30 mouse cellular contexts compared by ENCODE assay signal in genomic region chr6:56789336-56789735, GRCm38 (mm10). TPM values are rescaled to one million over a fixed set of nuclear protein-coding genes. Genes with fewer than 3 reads are reported as not detected.
DNase-seq lines count a peak whose midpoint lies in the region; ATAC-seq and TF ChIP-seq lines count a peak whose summit lies in the region.
"Had no signal": no experiment of that assay in that cellular context is flagged by ENCODE, and none has a peak within 500 bp of the region (broad histone marks: within the 10 kb centered on the region; RNA-seq: fewer than 3 reads in every experiment).

No protein-coding gene starts in this region.

- H3K4me1 ChIP-seq in heart, postnatal 0 days (ENCODE audit: control insufficient read depth, insufficient read depth) = peaks cover 15% of the 10 kb centered on the region
- peaks cover 2% of the 10 kb centered on the region; the same call in 1 of the 2 replicates for H3K4me1 ChIP-seq in heart, embryonic 10.5 days
- peaks cover 23 to 26% of the 10 kb centered on the region in 2 experiments for H3K4me1 ChIP-seq in liver, embryonic 14.5 days (replicated peaks; ENCODE audit: control insufficient read depth in 2 of 2, insufficient read depth in 2 of 2, low read length in 1 of 2)
- H3K4me1 ChIP-seq in small intestine, adult 2 months (ENCODE audit: control insufficient read depth, insufficient read depth, insufficient read length, low read length) = peaks cover 18% of the 10 kb centered on the region; the same call in 1 of the 2 replicates
- H3K4me1 ChIP-seq: midbrain, embryonic 10.5 days had no signal

- no peak for DNase-seq in heart, postnatal 0 days (ENCODE audit: low spot score)
- DNase-seq in heart, embryonic 10.5 days (ENCODE audit: low spot score) = no peak
- peak in 1 of 3 experiments; percentile 11 for DNase-seq in liver, embryonic 14.5 days (ENCODE audit: low read depth in 3 of 3, low spot score in 3 of 3)
- DNase-seq in left cerebral cortex, adult 9 months (ENCODE audit: low spot score in 2 of 2) = no peak
- no peak for DNase-seq in layer of hippocampus, adult 9-11 months
- DNase-seq: adrenal gland, postnatal 14 days; cerebellum, adult 18-20 months; cerebellum, postnatal 10 days; gastrocnemius, postnatal 25 days; heart, adult 18-20 months; heart, postnatal 14 days; kidney, adult 8-10 months; kidney, postnatal 4 days; left cerebral cortex, postnatal 4 days; lung, adult 2 months; lung, postnatal 10 days; right cerebral cortex, postnatal 4 days; thymus, adult 2 months; thymus, postnatal 36 days had no signal

- H3K4me3 ChIP-seq in heart, postnatal 0 days (ENCODE audit: low read depth, low read length) = no peak overlapping the region
- H3K4me3 ChIP-seq in heart, embryonic 10.5 days = no peak overlapping the region
- no peak overlapping the region for H3K4me3 ChIP-seq in liver, embryonic 14.5 days (ENCODE audit: insufficient read depth in 1 of 2, low read depth in 2 of 2, low read length in 2 of 2)
- H3K4me3 ChIP-seq in small intestine, adult 2 months (ENCODE audit: low read depth, low read length) = no peak overlapping the region
- H3K4me3 ChIP-seq: forebrain, embryonic 13.5 days; heart, embryonic 13.5 days; hindbrain, embryonic 10.5 days; hindbrain, embryonic 15.5 days; midbrain, embryonic 10.5 days; midbrain, embryonic 15.5 days had no signal

- TF ChIP-seq EP300 in heart, postnatal 0 days (IDR thresholded peaks at IDR 0.05; ENCODE audit: low read depth) = no peak
- TF ChIP-seq EP300 in liver, embryonic 14.5 days (IDR thresholded peaks at IDR 0.05; ENCODE audit: low read depth) = peak; percentile 62

- H3K9me3 ChIP-seq in heart, postnatal 0 days (replicated peaks; ENCODE audit: control insufficient read depth, low read length) = no peaks in the 10 kb centered on the region
- no peaks in the 10 kb centered on the region for H3K9me3 ChIP-seq in heart, embryonic 10.5 days
- no peaks in the 10 kb centered on the region for H3K9me3 ChIP-seq in liver, embryonic 14.5 days (ENCODE audit: control insufficient read depth, low read length)
- H3K9me3 ChIP-seq: forebrain, embryonic 13.5 days; heart, embryonic 13.5 days; hindbrain, embryonic 10.5 days; hindbrain, embryonic 15.5 days; midbrain, embryonic 15.5 days had no signal

- TF ChIP-seq CTCF in heart, postnatal 0 days (IDR thresholded peaks at IDR 0.05; ENCODE audit: low read depth) = no peak
- no peak for TF ChIP-seq CTCF in liver, embryonic 14.5 days (IDR thresholded peaks at IDR 0.05; ENCODE audit: low read depth)
- TF ChIP-seq CTCF in small intestine, adult 2 months (IDR thresholded peaks at IDR 0.05; ENCODE audit: extremely low read depth, insufficient read length, insufficient replicate concordance, low read depth, low read length) = no peak

- H3K9ac ChIP-seq in heart, postnatal 0 days (replicated peaks; ENCODE audit: low read depth, low read length) = no peak overlapping the region
- H3K9ac ChIP-seq in liver, embryonic 14.5 days (replicated peaks) = no peak overlapping the region
- H3K9ac ChIP-seq: forebrain, embryonic 13.5 days; heart, embryonic 13.5 days; hindbrain, embryonic 15.5 days; midbrain, embryonic 15.5 days had no signal

- H3K36me3 ChIP-seq in heart, postnatal 0 days (replicated peaks; ENCODE audit: control insufficient read depth, insufficient read depth, low read length) = peaks cover 17% of the 10 kb centered on the region
- H3K36me3 ChIP-seq in heart, embryonic 10.5 days = peaks cover 33% of the 10 kb centered on the region
- H3K36me3 ChIP-seq in liver, embryonic 14.5 days (replicated peaks; ENCODE audit: control insufficient read depth, insufficient read depth, low read depth) = peaks cover 23% of the 10 kb centered on the region
- peaks cover 4% of the 10 kb centered on the region; the same call in 1 of the 2 replicates for H3K36me3 ChIP-seq in small intestine, adult 2 months (ENCODE audit: control insufficient read depth, insufficient read depth, low read length)

- TF ChIP-seq POLR2A in small intestine, adult 2 months (IDR thresholded peaks at IDR 0.05; ENCODE audit: low read depth, low read length) = no peak

- H3K4me2 ChIP-seq in heart, postnatal 0 days (ENCODE audit: low read depth, low read length) = no peak overlapping the region
- H3K4me2 ChIP-seq in liver, embryonic 14.5 days (ENCODE audit: low read depth) = no peak overlapping the region
- H3K4me2 ChIP-seq: forebrain, embryonic 13.5 days; heart, embryonic 13.5 days; hindbrain, embryonic 15.5 days; midbrain, embryonic 15.5 days had no signal

- WGBS in heart, postnatal 0 days = 24% methylated on average over 3 of the region's 3 CpGs
- WGBS in heart, embryonic 10.5 days = 42% methylated on average over 3 of the region's 3 CpGs
- 21% methylated on average over 3 of the region's 3 CpGs for WGBS in liver, embryonic 14.5 days (ENCODE audit: insufficient replicate concordance)
- 28% methylated on average over 3 of the region's 3 CpGs for WGBS in small intestine, adult 2 months

- no peaks in the 10 kb centered on the region for H3K27me3 ChIP-seq in heart, postnatal 0 days (ENCODE audit: control insufficient read depth, insufficient read depth, low read length)
- H3K27me3 ChIP-seq in heart, embryonic 10.5 days (ENCODE audit: insufficient read depth, poor library complexity, severe bottlenecking) = no peaks in the 10 kb centered on the region
- H3K27me3 ChIP-seq in liver, embryonic 14.5 days (ENCODE audit: control insufficient read depth, insufficient read depth, low read length) = no peaks in the 10 kb centered on the region
- H3K27me3 ChIP-seq in small intestine, adult 2 months (ENCODE audit: control insufficient read depth, insufficient read depth, low read length) = no peaks in the 10 kb centered on the region
- H3K27me3 ChIP-seq: forebrain, embryonic 13.5 days; heart, embryonic 13.5 days; hindbrain, embryonic 15.5 days; midbrain, embryonic 15.5 days had no signal

- 0 out of 2 replicates have a peak overlapping the region, but pooled peaks have one; percentile 7 for H3K27ac ChIP-seq in heart, postnatal 0 days (ENCODE audit: low read depth)
- H3K27ac ChIP-seq in heart, embryonic 10.5 days = no peak overlapping the region
- H3K27ac ChIP-seq in liver, embryonic 14.5 days = no peak overlapping the region
- H3K27ac ChIP-seq in small intestine, adult 2 months (ENCODE audit: insufficient read depth, low read depth, low read length) = 0 out of 2 replicates have a peak overlapping the region, but pooled peaks have one; percentile 16
- H3K27ac ChIP-seq: forebrain, embryonic 13.5 days; heart, embryonic 13.5 days; hindbrain, embryonic 10.5 days; hindbrain, embryonic 15.5 days; kidney, postnatal 0 days; macrophage; midbrain, embryonic 10.5 days; midbrain, embryonic 15.5 days had no signal

- ATAC-seq in heart, postnatal 0 days (ENCODE audit: insufficient read depth, low read depth) = no peak
- ATAC-seq in common myeloid progenitor, adult 5-6 weeks (replicated peaks; ENCODE audit: low read depth, poor library complexity, severe bottlenecking) = 0 out of 2 replicates have a peak, but pooled peaks have one; percentile 18
- ATAC-seq in liver, embryonic 14.5 days (ENCODE audit: insufficient read depth) = no peak
- ATAC-seq: forebrain, embryonic 13.5 days; inflammation-experienced regulatory T-cells, adult 6 months; midbrain, embryonic 15.5 days had no signal

RNA-seq across cellular contexts. Expression of gene Kbtbd2, which starts 8.3 kb away (rescaled TPM):
- 37.2 and 41.5 TPM in 2 replicates for total RNA-seq in heart, postnatal 0 days (2014; rRNA removed; ENCODE audit: low replicate concordance)
- polyA plus RNA-seq in heart, postnatal 0 days (2015; fragmentation: Nextera tagmentation; extraction: Ambion mirVana) = 17.0 and 17.6 TPM in 2 replicates
- polyA plus RNA-seq in heart, embryonic 10.5 days (2016; fragmentation: Nextera tagmentation; extraction: Ambion mirVana) = 35.8 and 39.9 TPM in 2 replicates
- 46.2 and 48.8 TPM in 2 replicates for total RNA-seq in common myeloid progenitor, adult 5-6 weeks (2017)
- polyA plus RNA-seq in liver, embryonic 14.5 days (2012; rRNA removed) = 7.3 and 10.6 TPM in 2 replicates
- polyA plus RNA-seq in liver, embryonic 14.5 days (2014; fragmentation: Nextera tagmentation; extraction: Ambion mirVana) = 7.3 and 8.7 TPM in 2 replicates
- 2.1 and 3.7 TPM in 2 replicates for polyA plus RNA-seq in small intestine, adult 2 months (2012; rRNA removed)

RNA-seq across cellular contexts. Expression of gene Fkbp9, which starts 42.5 kb away (rescaled TPM):
- 123 and 142 TPM in 2 replicates for total RNA-seq in heart, postnatal 0 days (2014; rRNA removed; ENCODE audit: low replicate concordance)
- polyA plus RNA-seq in heart, postnatal 0 days (2015; fragmentation: Nextera tagmentation; extraction: Ambion mirVana) = 90.0 and 90.2 TPM in 2 replicates
- polyA plus RNA-seq in heart, embryonic 10.5 days (2016; fragmentation: Nextera tagmentation; extraction: Ambion mirVana) = 122 and 142 TPM in 2 replicates
- 16.6 and 16.9 TPM in 2 replicates for total RNA-seq in common myeloid progenitor, adult 5-6 weeks (2017)
- polyA plus RNA-seq in liver, embryonic 14.5 days (2012; rRNA removed) = 11.4 and 15.3 TPM in 2 replicates
- 19.1 and 20.3 TPM in 2 replicates for polyA plus RNA-seq in liver, embryonic 14.5 days (2014; fragmentation: Nextera tagmentation; extraction: Ambion mirVana)
- polyA plus RNA-seq in small intestine, adult 2 months (2012; rRNA removed) = 6.2 and 9.4 TPM in 2 replicates
- polyA plus RNA-seq: inflammation-experienced regulatory T-cells, adult 6 months had no signal

Comparison
In these comparisons a context has a peak if more than half of its experiments do, and no peak if none do; other contexts are left out.
1. H3K27ac ChIP-seq: peak in heart, postnatal 0 days (single experiment) and small intestine, adult 2 months (single experiment); none in heart, embryonic 10.5 days (single experiment) and liver, embryonic 14.5 days (single experiment).